15 mouse cellular contexts compared by ENCODE assay signal in genomic region chr6:12255434-12255833, GRCm38 (mm10).
DNase-seq lines count a peak whose midpoint lies in the region; ATAC-seq and TF ChIP-seq lines count a peak whose summit lies in the region.
"Had no signal": no experiment of that assay in that cellular context is flagged by ENCODE, and none has a peak within 500 bp of the region (broad histone marks: within the 10 kb centered on the region; RNA-seq: fewer than 3 reads in every experiment).

No protein-coding gene starts in this region.

- H3K36me3 ChIP-seq in kidney, postnatal 0 days (ENCODE audit: insufficient read depth, low read length) = no peaks in the 10 kb centered on the region
- H3K36me3 ChIP-seq: G1E had no signal

- 49% methylated on average over 1 of the region's 1 CpGs for WGBS in kidney, postnatal 0 days

- no peaks in the 10 kb centered on the region for H3K27me3 ChIP-seq in kidney, postnatal 0 days (ENCODE audit: insufficient read depth, low read length)
- H3K27me3 ChIP-seq: forebrain, embryonic 13.5 days had no signal

- ATAC-seq in kidney, postnatal 0 days (replicated peaks; ENCODE audit: low FRiP score, low read depth) = peak; percentile 82
- ATAC-seq: forebrain, embryonic 13.5 days had no signal

- no peak overlapping the region for H3K27ac ChIP-seq in kidney, postnatal 0 days
- H3K27ac ChIP-seq: forebrain, embryonic 13.5 days had no signal

- no peak overlapping the region for H3K9ac ChIP-seq in kidney, postnatal 0 days (ENCODE audit: low read depth, low read length)
- H3K9ac ChIP-seq: forebrain, embryonic 13.5 days had no signal

- H3K4me1 ChIP-seq in kidney, postnatal 0 days (replicated peaks; ENCODE audit: insufficient read depth, low read length) = no peaks in the 10 kb centered on the region

- no peaks in the 10 kb centered on the region for H3K9me3 ChIP-seq in kidney, postnatal 0 days (replicated peaks; ENCODE audit: low read length)
- H3K9me3 ChIP-seq: forebrain, embryonic 13.5 days; G1E had no signal

- peak; percentile 32; the same call in 1 of the 2 replicates for TF ChIP-seq CTCF in kidney, postnatal 0 days (IDR thresholded peaks at IDR 0.05; ENCODE audit: low read depth)

- no peak overlapping the region for H3K4me2 ChIP-seq in kidney, postnatal 0 days (ENCODE audit: low read length)
- H3K4me2 ChIP-seq: forebrain, embryonic 13.5 days; liver, embryonic 11.5 days had no signal

- DNase-seq in adrenal gland, postnatal 36 days = peak; percentile 13 to 15
- DNase-seq in adrenal gland, adult 8-10 months = no peak
- peak; percentile 72 for DNase-seq in kidney, postnatal 0 days (ENCODE audit: low spot score)
- DNase-seq in kidney, adult 8-10 months = no peak
- peak; percentile 14 for DNase-seq in A20 (ENCODE audit: low read depth, low spot score)
- DNase-seq in embryo, embryonic 10.5 days (ENCODE audit: low spot score) = peak; percentile 26
- no peak for DNase-seq in urinary bladder, postnatal 4 days (ENCODE audit: low spot score in 2 of 2)
- no peak for DNase-seq in natural killer cell, adult 2 months (ENCODE audit: low spot score in 2 of 2)
- DNase-seq: cerebellum, adult 11-12 months; layer of hippocampus, postnatal 36 days; left cerebral cortex, postnatal 4 days; thymus, adult 18-20 months had no signal

- H3K4me3 ChIP-seq in kidney, postnatal 0 days (replicated peaks; ENCODE audit: low read depth, low read length) = no peak overlapping the region
- H3K4me3 ChIP-seq: forebrain, embryonic 13.5 days had no signal

Comparison
In these comparisons a context has a peak if more than half of its experiments do, and no peak if none do; other contexts are left out.
1. DNase-seq: peak in adrenal gland, postnatal 36 days (2 of 2), kidney, postnatal 0 days (single experiment), A20 (single experiment) and embryo, embryonic 10.5 days (single experiment); none in adrenal gland, adult 8-10 months (single experiment), kidney, adult 8-10 months (0 of 2), urinary bladder, postnatal 4 days (0 of 2) and natural killer cell, adult 2 months (0 of 2).